Mouse (Mus musculus) liver, embryonic 11.5 days (tissue): ENCODE measurements around the gene Plppr3. TPM values are rescaled to one million over a fixed set of nuclear protein-coding genes. Genes with fewer than 3 reads are reported as not detected.

Experiments used
- ATAC-seq: fragments of 200-750 bp; cut with Nextera tagmentation; replicated peaks from 2 replicates; pipeline ENCODE4 v1.8.0; 2017; ENCODE audit warnings: moderate number of reproducible peaks, mild to moderate bottlenecking, moderate TSS enrichment, moderate library complexity; ENCODE audit not compliant: low FRiP score
- DNase-seq: peaks from one replicate; pipeline ENCODE4 v3.0.0-alpha.2; 2017; ENCODE audit warnings: low spot score
- H3K27ac ChIP-seq: fragments of 300-500 bp; sonication (generic); 2 replicates; pipeline ENCODE4 v1.5.1; 2014; ENCODE audit warnings: mild to moderate bottlenecking, low read depth, low read length, control low read depth
- H3K27me3 ChIP-seq: fragments of 300-500 bp; sonication (generic); replicated peaks from 2 replicates; pipeline ENCODE4 v1.6.1; 2014; ENCODE audit warnings: low read length, mixed read lengths; ENCODE audit not compliant: control insufficient read depth, insufficient read depth
- H3K36me3 ChIP-seq: fragments of 300-500 bp; sonication (generic); 2 replicates; pipeline ENCODE4 v1.6.1; 2014; ENCODE audit warnings: mild to moderate bottlenecking, low read length, moderate library complexity, mixed read lengths; ENCODE audit not compliant: control insufficient read depth, insufficient read depth
- H3K4me1 ChIP-seq: fragments of 300-500 bp; sonication (generic); replicated peaks from 2 replicates; pipeline ENCODE4 v1.6.1; 2014; ENCODE audit warnings: low read length, mixed read lengths; ENCODE audit not compliant: control insufficient read depth, insufficient read depth
- H3K4me2 ChIP-seq: fragments of 300-500 bp; sonication (generic); 2 replicates; pipeline ENCODE4 v1.6.1; 2014; ENCODE audit warnings: mild to moderate bottlenecking, control low read depth, moderate library complexity
- H3K4me3 ChIP-seq: fragments of 300-500 bp; sonication (generic); 2 replicates; pipeline ENCODE4 v1.5.1; 2014; ENCODE audit warnings: low read depth, low read length, control low read depth
- H3K9ac ChIP-seq: fragments of 300-500 bp; sonication (generic); 2 replicates; pipeline ENCODE4 v1.6.1; 2014; ENCODE audit warnings: low read depth, low read length, control low read depth
- H3K9me3 ChIP-seq: fragments of 300-500 bp; sonication (generic); 2 replicates; pipeline ENCODE4 v1.6.1; 2016; ENCODE audit warnings: low read length, inconsistent platforms, mixed read lengths; ENCODE audit not compliant: control insufficient read depth
- WGBS: fragments of 180-500 bp; shearing (Covaris S2); extraction: QIAGEN DNeasy Blood & Tissue Kit; methylation state at CpG from one replicate; pipeline ENCODE4 v1.1.7; 2014; 5-methylcytosine and 5-hydroxymethylcytosine counted together
- polyA plus RNA-seq: library from polyadenylated mRNA; unstranded; fragments of >200 nt; fragmentation: Nextera tagmentation; extraction: Ambion mirVana; gene quantifications from 2 replicates; pipeline ENCODE4 v1.2.1, GENCODE M21; 2014

The Plppr3 gene
- polyA plus RNA-seq, 1 experiment from 2014 or later = 20.9 TPM

- Histone ChIP-seq H3K27ac (peak within 1 kb of the TSS; percentile 100), H3K4me2 (peak within 1 kb of the TSS; percentile 99), H3K4me3 (peak within 1 kb of the TSS; percentile 99), H3K9ac (peak within 1 kb of the TSS; percentile 99), H3K27me3 (no peaks in the 10 kb centered on the region), H3K4me1 (peaks cover 53% of the 10 kb centered on the region), H3K9me3 (no peaks in the 10 kb centered on the region), H3K36me3 (peaks cover 28% of the 10 kb centered on the region)
- under 1% methylated on average over 74 of the region's 75 CpGs for WGBS
- ATAC-seq (peak; percentile 89), DNase-seq (peak; percentile 99)
These were observed 20.3 kb downstream of the Plppr3 start, which contains the start of gene Ptbp1 for GRCm38 (mm10) chr10:79853860-79854795. Ptbp1 (plus strand) TSS chr10:79854427.

- Histone ChIP-seq H3K4me2 (peak overlapping the region; percentile 98), H3K27ac (peak overlapping the region; percentile 100), H3K36me3 (peaks cover 26% of the 10 kb centered on the region), H3K4me3 (peak overlapping the region; percentile 99), H3K4me1 (peaks cover 53% of the 10 kb centered on the region), H3K9ac (peak overlapping the region; percentile 93), H3K27me3 (no peaks in the 10 kb centered on the region), H3K9me3 (no peaks in the 10 kb centered on the region)
- ATAC-seq (no peak; the same call in 1 of the 2 replicates), DNase-seq (peak; percentile 84)
- 1% methylated on average over 15 of the region's 15 CpGs for WGBS
These were observed 21.0 kb downstream of the Plppr3 start for GRCm38 (mm10) chr10:79853392-79853791.

GRCm38 (mm10) chr10:79852827-79853226 is 21.6 kb downstream of the Plppr3 start:
- WGBS = 28% methylated on average over 8 of the region's 8 CpGs
- peak overlapping the region; percentile 100 for H3K27ac ChIP-seq
- peaks cover 49% of the 10 kb centered on the region for H3K4me1 ChIP-seq
- H3K4me2 ChIP-seq = peak overlapping the region; percentile 98
- no peaks in the 10 kb centered on the region for H3K27me3 ChIP-seq
- DNase-seq (no peak), ATAC-seq (no peak)
- H3K9ac ChIP-seq = peak overlapping the region; percentile 93
- no peaks in the 10 kb centered on the region for H3K9me3 ChIP-seq
- peak overlapping the region; percentile 99 for H3K4me3 ChIP-seq
- H3K36me3 ChIP-seq = peaks cover 20% of the 10 kb centered on the region

- Histone ChIP-seq H3K4me3 (peak overlapping the region; percentile 99), H3K4me1 (peaks cover 43% of the 10 kb centered on the region), H3K27me3 (no peaks in the 10 kb centered on the region), H3K36me3 (peaks cover 16% of the 10 kb centered on the region), H3K9me3 (no peaks in the 10 kb centered on the region), H3K27ac (peak overlapping the region; percentile 100), H3K9ac (peak overlapping the region; percentile 93), H3K4me2 (peak overlapping the region; percentile 98)
- ATAC-seq = no peak
- no peak for DNase-seq
- WGBS = 52% methylated on average over 9 of the region's 9 CpGs
These were observed 22.2 kb downstream of the Plppr3 start for GRCm38 (mm10) chr10:79852107-79852789.

- H3K9me3 ChIP-seq = no peaks in the 10 kb centered on the region
- H3K4me1 ChIP-seq = peaks cover 37% of the 10 kb centered on the region
- ATAC-seq (no peak), DNase-seq (no peak)
- H3K9ac ChIP-seq = peak overlapping the region; percentile 93; the same call in 1 of the 2 replicates
- H3K36me3 ChIP-seq = peaks cover 10% of the 10 kb centered on the region
- peak overlapping the region; percentile 98 for H3K4me2 ChIP-seq
- H3K27ac ChIP-seq = peak overlapping the region; percentile 100
- 68% methylated on average over 3 of the region's 3 CpGs for WGBS
- H3K4me3 ChIP-seq = peak overlapping the region; percentile 19; the same call in 1 of the 2 replicates
- H3K27me3 ChIP-seq = no peaks in the 10 kb centered on the region
These were observed 22.8 kb downstream of the Plppr3 start for GRCm38 (mm10) chr10:79851653-79852052.

GRCm38 (mm10) chr10:79849941-79850628 is 24.3 kb downstream of the Plppr3 start:
- Histone ChIP-seq H3K4me3 (no peak overlapping the region), H3K9me3 (no peaks in the 10 kb centered on the region), H3K36me3 (no peaks in the 10 kb centered on the region), H3K4me1 (peaks cover 32% of the 10 kb centered on the region), H3K4me2 (no peak overlapping the region), H3K9ac (no peak overlapping the region), H3K27ac (no peak overlapping the region), H3K27me3 (no peaks in the 10 kb centered on the region)
- DNase-seq (no peak), ATAC-seq (no peak)
- WGBS = 63% methylated on average over 8 of the region's 8 CpGs

GRCm38 (mm10) chr10:79846553-79846952 is 27.9 kb downstream of the Plppr3 start:
- no peaks in the 10 kb centered on the region for H3K9me3 ChIP-seq
- no peak overlapping the region for H3K4me2 ChIP-seq
- 56% methylated on average over 5 of the region's 5 CpGs for WGBS
- no peak overlapping the region for H3K4me3 ChIP-seq
- H3K9ac ChIP-seq = no peak overlapping the region
- no peaks in the 10 kb centered on the region for H3K27me3 ChIP-seq
- DNase-seq (no peak), ATAC-seq (no peak)
- H3K36me3 ChIP-seq = no peaks in the 10 kb centered on the region
- H3K27ac ChIP-seq = no peak overlapping the region
- peaks cover 13% of the 10 kb centered on the region for H3K4me1 ChIP-seq

- ATAC-seq (no peak), DNase-seq (no peak)
- WGBS = 90% methylated on average over 6 of the region's 6 CpGs
- Histone ChIP-seq H3K27me3 (no peaks in the 10 kb centered on the region), H3K9ac (no peak overlapping the region), H3K4me1 (no peaks in the 10 kb centered on the region), H3K4me3 (no peak overlapping the region), H3K36me3 (no peaks in the 10 kb centered on the region), H3K4me2 (no peak overlapping the region), H3K9me3 (no peaks in the 10 kb centered on the region), H3K27ac (no peak overlapping the region)
These were observed 31.0 kb downstream of the Plppr3 start for GRCm38 (mm10) chr10:79843476-79843875.
